Mouse (Mus musculus) retina, embryonic 14.5 days (tissue): ENCODE data around the gene Ssbp1.
A peak's percentile ranks its signal among the peaks of the same experiment; 100 is the strongest.

ENCODE experiments used
- DNase-seq: peaks from one replicate; pipeline ENCODE4 v3.0.0-alpha.2; 2015; ENCODE audit warnings: low spot score

Gene Ssbp1

DNA sequence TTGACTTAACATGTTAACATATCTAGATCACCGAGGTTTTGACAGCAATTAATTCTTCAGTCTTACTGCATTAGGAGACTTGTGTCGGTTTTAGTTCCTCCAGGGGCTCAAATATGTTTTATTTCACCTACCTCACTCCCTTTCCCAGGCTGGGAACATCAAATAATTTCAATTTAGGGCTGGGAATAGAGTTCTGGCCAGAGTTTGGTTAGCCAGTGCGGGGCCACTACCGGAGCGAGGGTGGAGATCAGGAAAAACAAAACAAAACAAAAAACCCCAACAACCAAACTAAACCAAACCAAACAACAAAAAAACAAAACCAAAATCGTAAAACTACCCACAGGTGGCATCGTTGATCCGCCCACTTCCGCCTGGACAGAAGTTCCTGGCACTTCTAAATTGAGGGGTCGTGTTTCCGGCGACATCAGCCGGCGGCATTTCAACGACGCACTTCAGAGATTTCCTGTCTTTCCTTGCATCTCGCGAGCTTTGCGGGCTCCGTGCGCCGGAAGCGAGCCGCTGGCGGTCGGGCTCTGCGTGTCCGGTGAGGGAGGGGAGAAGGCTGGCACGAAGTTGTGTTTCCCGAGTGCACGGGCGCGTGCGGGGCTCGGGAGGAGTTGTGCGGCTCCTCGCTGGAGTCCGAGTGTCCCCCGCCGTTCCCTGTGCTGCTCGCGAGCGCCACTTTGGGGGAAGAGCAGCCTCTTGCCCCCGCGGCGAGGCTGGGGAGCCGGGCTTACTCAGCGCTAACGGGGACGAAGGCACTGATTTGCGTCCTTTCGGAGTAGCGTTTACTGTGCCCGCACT lies at the start of gene Ssbp1:
Ssbp1 (plus strand) TSS at position 437 of the 804 bp plus-strand sequence.
- DNase-seq: peak; percentile 96

DNA sequence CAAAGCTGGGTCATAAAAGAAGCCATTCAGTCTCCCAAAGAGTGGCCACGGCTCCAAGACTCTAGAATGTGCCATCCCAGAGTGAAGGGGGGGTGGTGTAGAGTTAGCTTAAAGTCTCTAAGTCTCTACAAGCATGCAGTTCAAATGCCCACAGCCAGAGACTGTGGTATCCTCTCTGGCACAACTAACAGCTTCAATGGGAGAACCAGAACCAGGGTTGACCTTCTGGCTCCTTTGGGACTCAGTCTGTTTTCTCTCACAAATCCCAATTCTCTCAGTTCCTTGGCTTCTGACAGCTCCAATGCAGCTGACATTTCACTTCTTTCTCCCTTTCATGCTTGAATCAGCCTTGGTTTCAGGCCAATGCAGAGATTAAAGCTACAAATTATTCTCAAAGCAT lies 48.1 kb upstream of the Ssbp1 start:
- DNase-seq: no peak

DNA sequence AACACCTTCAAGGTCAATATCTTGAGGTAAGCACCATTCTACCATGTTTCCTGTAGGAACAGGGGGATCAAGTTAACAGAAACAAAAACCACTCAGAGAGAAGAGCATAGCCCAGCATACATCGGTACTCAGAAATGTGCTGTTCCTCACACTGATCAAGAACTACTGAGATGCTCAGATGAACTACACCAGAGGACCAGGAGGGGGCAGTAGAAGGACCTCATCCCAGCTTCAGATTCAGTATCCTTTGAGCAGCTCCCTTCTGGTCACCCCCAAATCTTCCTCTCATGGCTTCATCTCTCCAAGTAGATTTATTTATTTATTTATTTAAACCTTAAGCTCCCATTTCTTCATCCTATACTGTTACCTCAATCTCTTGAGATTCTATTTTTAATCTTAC lies 47.4 kb upstream of the Ssbp1 start:
- peak; percentile 69 for DNase-seq

DNA sequence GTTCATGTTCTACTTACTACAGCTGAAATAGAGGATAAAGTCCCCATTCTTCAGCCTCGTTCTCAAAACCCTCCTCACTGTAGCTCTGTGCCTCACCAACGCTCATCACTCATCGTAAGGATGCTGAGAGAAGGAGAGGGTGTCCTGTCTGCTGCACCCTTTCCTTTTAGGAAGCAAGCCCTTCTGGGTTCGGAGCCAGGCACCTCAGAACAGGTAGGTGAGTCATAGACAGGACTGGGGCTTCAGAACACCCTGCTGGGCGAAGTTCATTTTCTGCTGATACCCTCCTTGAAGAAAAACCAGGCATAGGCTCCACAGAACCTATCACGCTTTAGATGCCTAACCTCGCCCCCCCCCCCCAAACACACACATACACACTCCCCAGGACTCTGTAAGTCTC lies 43.7 kb upstream of the Ssbp1 start:
- DNase-seq: no peak

DNA sequence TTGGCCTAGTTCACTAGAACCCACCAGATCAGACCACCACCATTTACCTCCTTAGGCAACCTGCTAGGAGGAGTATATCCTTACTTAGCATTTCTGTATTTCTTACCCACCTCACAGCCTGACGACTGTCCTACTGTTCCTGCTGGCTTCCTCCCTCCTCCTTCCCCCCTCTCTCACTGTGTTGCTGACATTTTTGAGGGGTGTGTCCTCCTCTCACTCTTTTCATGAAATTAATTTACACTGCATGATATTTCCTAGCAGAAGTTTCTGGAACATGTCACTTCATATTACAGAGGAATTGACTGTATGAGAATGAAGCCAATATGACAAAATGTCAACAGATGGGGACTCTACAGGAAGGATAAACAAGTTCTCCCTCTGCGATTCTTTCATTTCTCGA lies 42.5 kb upstream of the Ssbp1 start:
- no peak for DNase-seq

DNA sequence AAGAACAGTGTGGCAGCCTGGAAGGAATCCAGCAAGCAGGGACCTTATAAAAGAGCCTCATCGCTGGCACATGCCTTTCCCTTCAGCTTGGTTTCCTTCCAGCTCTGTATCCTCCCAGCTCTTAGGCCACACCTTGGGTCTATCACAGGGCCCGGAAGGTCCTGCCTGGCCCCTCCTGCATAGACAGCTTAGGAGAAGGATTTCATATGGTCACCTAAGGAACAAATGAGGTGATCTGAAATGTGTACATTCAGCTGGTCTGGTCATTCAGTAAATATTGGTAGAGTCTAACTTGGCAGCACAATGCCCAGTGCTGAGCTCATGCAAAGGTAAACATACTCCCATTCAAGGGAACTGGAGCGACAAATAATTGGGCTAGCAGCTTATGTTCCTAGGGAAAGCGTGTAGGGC lies 41.6 kb upstream of the Ssbp1 start:
- DNase-seq: no peak

DNA sequence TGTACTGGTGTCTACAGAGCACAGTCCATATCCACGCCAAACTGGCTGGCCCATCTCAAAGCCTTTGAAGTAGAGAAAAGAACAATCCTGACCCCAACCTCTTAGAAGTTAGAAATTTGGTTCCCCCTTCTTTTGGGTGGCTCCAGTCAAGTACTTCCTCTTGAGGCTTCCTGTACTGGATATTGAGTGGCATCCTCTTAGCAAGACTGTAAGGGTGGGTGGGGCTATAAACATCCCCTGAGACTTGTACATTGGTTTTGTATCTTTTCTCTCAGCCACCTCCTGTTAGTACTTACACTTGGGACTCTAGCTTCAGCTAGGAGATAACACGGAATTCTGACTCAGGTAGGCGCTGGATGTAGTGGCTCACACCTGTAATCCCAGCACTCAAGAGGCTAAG lies 40.9 kb upstream of the Ssbp1 start:
- no peak for DNase-seq

DNA sequence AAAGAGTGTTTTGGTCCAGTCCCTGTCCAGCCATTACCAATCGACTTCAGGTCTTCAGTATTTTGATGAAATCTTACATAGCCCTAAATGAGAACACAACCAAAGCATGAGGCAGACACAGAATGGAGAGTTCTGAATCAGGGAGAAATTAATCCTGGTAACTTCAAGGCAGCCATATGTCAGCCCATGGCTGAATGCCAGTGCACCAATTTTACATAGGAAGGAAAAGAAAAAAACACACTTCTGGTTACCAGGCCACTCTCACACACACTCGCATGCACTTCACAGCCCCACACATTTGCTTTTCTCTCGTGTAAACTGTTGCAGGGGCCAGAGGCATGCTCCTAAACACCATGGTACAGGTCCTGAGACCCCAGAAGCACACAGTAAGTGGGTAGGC lies 40.3 kb upstream of the Ssbp1 start:
- DNase-seq: no peak

DNA sequence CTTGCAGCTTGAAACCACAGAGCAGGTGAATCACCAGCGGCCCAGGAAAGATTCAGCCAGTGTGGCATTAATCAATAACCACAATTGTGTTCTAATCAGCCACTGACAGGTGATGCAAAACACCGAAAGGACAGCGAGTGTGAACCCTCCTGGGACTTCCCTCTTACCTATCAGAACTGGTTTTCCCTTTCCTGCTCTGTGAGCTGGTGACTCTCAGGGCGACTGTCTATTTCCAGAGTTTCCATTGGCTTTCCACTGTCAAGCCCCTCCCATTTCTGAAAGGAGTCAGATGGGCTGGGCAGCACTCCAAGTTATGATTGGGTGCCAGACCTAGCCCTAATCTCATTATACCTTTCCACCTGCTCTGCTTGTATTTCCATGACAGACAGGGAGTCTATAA lies 39.8 kb upstream of the Ssbp1 start:
- no peak for DNase-seq

DNA sequence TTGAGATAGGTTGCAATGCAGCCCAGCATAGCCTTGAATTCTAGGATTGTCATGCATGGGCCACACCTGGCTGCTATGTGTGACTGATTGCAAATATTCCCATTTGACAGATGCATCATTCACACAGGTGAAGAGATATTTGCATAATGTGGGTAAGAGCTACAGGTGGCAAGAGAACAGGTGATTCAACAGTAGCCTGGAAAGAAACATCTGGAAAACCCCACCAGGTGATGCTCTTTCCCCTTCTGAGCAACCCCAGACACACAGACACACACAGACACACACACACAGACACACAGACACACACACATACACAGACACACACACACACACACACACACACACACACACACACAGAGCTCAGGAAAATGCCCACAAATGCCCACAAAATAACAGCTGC lies 39.3 kb upstream of the Ssbp1 start:
- DNase-seq: no peak

DNA sequence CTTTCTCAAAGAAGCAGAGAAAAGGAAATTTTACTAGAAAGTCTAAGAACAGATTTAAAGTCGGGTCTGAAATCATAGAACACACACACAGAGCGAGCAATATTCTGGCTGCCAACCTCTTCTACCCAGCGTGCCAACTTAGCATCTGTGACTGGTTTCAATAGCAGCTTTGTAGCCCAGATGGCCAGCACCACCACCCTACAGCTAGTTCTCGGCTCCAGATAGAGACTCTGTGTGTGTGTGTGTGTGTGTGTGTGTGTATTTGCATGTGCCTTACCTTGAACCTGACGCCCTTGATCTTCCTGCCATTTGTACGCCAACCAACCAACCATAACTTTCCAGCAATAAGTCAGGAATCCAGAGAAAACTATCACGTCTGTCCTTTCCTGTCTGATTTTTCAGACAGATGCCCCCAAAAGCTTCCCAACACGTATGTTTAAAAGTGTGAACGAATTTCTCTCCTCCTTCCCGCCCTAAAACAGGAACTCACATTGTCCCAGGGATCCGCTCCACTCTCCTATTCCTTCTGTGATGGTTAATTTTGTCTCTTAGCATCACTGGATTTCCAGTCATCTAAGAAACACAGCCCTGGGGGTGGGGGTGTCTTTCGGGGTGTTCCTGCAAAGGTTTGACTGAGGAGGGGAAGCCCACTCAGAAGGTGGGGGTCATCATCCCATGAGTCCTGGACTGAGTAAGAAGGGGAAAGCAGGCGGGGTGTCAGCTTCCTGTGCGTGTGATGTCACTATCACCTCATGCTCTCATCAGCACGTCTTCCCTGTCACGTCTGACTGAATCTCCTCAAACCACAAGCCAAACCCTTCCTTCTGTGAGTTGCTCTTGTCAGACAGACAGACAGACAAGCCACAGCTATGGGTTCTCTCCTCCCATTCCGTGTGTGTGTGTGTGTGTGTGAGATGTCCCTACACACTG lies 38.5 kb upstream of the Ssbp1 start:
- no peak for DNase-seq

DNA sequence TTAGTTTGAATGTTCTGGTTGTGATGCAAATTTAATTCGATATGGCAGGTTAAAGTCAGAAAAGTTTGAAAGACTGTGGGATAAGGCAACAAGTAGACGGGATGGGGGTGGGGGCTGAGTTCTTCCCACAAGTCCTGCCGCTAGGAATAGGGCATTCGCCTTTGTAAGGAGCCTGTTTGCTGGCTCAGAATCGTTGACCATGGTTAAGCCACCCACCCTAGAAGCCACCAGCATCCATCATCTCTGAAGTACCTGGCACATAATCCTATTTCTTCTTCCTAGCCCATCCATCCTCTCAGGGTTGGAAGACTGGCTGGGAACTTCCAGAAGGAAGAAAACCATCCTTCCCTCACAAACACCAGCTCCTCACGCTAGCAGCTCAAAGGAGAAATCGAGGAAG lies 36.5 kb upstream of the Ssbp1 start:
- no peak for DNase-seq

DNA sequence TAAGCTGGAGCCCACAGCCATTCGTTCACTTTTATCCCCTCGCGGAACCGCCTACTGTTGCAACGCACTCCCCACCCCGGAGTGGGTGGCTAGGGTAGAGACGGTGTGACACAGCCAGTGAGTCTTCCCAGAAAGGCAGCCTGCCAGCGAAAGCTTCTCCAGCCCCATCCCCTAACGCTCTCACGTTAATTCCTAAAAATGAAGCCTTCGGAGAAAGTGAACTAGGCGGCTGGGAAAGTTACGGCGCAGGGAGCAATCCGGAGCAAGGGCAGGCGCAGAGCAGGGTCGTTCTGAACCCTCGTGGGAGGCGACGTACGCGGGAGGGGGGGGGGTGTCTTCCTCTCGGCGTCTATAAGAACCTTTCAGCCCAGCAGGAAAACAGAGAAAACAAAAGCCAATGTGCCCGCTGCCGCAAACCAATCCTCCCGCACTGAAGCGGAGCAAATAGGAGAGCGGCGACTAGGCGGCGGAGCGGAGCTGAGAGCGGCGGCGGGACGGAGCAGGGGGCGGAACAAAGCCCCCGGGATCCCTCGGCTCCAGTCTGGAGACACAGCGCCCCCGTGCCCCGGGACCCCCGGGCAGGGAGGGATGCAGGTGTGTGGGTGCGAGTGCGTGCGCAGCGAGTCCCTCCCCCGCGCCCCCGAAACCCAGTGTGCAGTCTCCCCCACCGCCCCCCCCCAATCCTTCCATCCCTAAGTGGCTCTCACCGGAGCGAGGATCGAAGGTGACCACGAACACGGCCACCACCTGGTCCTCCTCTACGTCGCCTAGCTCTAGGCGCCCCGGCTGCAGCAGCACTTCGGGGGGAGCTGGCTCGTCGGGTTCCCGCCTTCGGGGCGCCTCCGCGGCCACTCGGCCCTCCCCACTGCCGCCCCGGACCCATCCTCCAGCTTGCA lies 35.8 kb upstream of the Ssbp1 start:
- DNase-seq: peak; percentile 71

DNA sequence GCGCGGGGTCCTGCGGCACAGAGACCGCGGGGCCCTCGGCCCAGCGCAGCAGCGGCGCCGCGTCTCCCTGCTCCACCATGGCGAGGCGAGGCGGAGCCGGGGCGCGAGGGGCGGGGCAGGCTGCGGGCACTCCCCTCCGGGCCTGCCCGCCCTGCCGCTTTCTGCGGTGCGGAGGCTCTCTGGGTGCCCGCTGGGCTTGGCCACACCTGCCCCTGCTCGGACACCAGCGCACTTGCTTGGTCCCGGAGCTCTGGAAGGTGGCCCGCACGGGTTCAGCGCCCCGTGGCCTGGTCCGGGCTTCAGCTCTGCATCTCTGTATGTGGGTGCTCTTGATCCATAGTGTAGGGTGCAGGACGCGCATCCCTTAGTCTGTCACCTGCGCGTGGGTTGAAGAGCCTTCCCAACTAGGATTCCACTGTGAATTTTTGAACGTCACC lies 35.1 kb upstream of the Ssbp1 start, which contains the start of gene E330009J07Rik:
E330009J07Rik (minus strand) TSS at position 89 of the 437 bp plus-strand sequence.
- DNase-seq: peak; percentile 82

DNA sequence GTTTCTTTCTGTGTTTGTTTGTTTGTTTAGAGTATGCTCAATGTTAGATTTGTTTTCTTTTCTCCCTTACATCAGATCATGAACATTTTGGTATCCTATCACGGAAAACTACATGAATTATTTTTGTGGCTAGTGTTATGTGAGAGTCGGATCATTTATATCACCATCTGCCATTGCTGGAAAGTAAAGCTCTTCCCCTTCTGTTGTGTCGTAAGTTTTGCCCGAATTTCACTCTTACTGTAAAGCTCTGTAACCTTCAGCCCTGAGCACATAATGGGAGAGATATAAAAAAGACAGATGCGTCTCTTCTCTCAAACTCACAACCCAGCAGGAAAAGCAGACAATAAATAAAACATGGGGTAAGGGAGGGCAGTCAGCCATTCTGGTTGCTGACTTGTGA lies 32.2 kb upstream of the Ssbp1 start, which contains the start of gene Wee2:
Wee2 (plus strand) TSS at position 153 of the 400 bp plus-strand sequence.
- no peak for DNase-seq

DNA sequence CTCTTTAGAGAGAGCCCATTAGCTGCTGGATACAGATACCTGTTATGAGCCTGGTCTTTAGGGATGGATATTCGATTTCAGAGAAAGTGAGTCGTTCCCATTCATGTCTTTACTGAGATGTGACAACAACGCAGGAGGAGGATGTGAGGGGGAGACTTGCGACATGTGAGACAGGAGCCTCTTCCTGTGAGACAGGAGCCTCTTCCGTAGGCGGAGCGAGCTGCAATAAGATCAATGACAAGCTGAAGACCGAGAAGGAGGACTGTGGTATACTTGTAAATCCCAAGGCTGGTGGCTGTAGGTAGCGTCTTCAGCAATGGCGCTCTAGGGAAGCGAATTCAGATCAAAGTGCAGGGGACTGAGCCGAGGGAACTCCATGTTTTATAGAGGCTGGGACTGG lies 31.4 kb upstream of the Ssbp1 start:
- no peak for DNase-seq

DNA sequence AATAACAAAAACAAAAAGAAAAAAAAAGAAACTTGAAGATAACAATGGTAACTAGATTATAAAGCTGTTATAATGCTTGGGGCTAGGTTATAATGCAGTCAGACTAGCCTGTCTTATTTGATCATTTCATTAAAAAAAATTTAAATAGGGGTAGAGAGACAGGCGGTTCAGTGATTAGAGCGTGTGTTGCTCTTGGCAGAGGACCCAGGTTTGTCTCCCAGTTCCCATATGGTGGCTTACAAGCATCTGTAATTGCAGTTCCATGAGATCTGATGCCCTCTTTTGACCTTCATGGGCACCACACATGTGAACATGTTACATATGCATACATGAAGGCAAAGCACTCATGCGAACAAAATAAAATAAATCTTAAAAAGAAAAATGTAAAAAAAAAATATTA lies 29.9 kb upstream of the Ssbp1 start:
- DNase-seq: no peak

DNA sequence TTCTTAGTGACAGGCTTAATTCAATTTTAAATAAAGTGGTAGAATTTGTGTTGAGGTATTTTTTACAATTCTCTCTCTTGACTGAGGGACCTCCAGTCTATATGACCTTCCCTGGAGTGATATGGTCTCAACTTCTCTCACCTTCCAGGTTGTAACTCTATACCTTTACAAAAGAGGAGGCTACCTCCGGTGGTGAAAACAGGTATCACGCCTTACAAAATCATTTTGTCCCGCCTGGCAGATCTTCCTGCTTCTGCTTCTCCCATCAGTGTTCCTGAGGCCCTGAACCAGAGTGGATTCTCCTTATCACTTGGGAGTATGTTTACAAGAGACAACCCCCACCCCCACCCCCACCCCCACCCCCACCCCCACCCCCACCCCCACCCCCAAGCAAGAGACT lies 29.4 kb upstream of the Ssbp1 start:
- no peak for DNase-seq

DNA sequence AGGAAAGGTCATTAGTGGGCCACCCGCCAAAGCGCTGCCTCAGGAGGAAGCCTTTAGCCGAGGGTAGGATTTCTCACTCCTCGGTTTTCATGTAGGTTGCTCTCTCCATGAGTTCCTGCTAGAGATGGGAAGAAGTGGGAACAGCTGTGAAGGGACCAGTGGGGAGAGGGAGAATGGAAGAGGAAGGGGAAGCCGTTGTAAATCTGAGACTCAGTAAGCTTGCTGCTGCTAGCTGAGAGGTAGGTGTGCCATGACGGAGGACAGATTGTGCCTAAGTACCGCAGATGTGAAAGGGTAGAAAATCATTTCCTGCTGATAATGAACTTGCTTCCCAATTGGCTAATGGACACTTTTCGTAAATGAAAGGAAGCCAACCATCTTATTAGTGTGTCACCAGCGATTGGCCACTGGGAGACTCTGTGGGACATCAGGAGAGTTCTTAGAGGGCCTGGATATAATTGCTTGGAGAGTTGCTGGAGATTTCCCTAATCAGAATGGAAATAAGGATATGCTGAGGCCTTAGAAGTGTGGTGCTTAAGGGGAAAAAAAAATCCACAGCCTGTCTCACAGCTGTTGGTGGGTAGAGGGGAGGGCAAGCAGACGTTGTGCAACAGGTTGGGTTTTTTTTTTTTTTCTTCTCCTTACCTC lies 27.7 kb upstream of the Ssbp1 start:
- no peak for DNase-seq

DNA sequence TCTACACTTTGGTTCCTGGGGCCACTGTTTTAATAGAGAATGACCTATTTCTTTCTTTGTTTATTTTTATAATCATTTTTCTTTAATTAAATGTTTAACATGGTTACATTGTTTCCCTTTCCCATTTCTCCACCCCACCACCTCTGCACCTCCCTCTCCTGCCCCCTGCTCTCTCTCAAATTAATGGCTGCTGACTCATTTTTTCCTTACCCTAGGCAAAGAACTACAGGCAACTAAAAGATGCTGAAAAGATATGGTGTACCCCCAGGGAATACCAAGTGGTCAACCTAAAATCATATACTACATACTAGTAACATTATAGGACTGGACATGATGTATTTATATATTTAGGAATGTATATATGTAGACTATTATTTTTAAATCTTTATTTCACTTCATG lies 22.5 kb upstream of the Ssbp1 start:
- no peak for DNase-seq

DNA sequence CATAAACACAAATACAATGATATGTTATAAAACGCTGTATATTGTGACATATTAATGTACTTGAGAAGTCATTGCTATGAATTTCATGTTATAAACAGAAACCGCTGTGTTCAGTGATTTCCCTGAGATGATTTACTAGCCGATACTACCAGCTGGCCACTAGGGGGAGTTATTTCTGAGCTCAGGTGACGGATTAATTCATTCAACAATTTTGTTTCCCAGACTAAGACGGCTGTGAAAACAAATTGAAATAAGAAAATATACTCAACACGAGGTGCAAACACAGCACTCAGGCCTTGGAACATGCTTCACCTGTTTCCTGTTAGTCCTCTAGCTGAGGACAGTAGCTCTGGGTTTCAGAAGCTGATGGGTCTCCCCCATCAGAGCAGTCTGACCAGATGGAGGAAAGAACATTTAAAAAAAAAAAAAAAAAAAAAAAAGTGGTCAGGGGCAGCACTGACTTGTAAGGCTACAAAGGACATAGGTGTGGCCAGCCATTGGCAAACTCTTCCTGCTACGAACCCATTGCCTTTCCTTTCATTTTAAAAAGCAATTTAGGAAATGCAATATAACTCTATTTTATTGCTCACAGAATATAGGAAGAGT lies 16.6 kb upstream of the Ssbp1 start:
- peak; percentile 74 for DNase-seq
